Mouse (Mus musculus): ENCODE measurements around the gene Rnf151.
"Not testable (repeated sequence)": the region's sequence is repeated elsewhere in the genome, so short reads cannot be mapped to it uniquely, and the experiment has no call there.

The Rnf151 gene

DNA sequence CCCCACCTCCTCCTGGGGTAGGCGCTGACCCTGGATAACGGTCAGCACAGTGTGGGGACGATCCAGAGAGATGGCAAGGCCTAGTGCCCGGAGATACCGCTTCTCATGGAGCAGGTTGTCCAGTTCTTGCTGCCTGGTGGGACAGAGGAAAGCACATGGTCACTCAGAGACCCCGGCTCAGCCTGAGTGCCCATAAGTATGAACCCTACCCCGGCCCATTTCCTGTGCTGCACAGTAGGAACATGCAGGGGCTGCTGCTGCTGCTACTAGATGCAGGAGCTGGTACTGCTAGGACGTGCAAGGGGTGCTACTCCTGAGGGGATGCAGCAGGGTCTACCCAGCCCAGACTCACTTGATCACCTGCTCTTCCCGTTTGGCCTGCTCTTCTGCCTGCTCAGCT, 16.6 kb downstream of the Rnf151 start:
- DNase-seq, result no peak

DNA sequence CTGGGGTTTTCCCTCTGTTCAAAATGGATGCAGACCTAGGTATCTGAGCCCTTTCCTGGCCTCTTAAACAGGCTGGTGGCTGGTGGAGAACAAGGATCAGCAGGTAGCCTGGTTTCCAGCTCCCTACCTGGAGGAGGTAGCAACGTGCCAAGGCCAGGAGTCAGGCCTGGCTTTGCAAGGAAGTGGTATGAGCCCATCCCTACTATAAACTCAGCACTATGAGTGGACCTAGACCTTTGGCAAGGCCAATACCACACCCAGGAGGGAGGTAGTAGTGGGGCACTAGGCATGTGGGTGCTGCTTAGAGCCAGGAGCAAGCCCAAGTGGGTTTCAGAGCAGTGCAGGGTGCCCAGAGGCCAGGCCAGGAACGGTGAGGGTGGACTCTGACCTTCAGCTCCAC, 18.4 kb downstream of the Rnf151 start:
- DNase-seq, result no peak

DNA sequence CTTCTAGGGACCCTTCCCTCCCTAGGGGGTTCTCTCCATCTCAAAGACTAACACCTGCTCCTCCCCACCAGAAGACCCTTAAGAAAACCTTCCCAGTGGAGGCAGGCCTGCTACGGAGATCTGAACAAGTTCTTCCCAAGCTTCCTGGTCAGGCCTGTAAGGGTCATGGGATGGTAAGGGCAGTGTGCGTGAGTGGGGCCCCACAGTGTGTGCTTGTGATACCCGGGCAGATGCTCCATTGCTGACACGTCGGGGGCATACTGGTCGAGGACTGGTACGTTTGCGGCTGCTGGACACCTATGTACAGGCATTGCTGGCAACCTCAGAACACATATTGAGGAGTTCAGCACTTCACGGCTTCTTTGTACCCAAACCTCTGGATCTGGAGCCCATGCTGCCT, 19.1 kb downstream of the Rnf151 start:
- DNase-seq, result no peak

DNA sequence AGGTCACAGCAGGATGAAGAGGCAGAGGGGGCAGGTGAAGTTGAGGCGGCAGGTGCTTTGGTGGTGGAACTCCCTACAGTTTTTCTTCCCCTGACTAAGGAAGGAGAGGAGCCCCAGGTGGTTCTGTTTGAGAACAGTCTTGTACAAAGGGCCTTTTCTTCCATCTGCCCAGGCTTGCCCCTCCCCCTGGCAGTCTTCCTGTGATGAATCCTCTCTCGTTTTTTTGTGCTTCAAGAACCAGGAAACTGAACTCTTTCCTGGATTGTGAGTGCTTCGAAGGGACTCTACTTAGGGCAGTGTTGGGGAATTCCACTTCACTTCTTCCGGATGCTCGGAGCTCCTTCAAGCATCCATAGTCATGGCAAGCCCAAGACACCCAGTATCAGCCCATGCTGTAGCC, 19.9 kb downstream of the Rnf151 start:
- no peak for DNase-seq

DNA sequence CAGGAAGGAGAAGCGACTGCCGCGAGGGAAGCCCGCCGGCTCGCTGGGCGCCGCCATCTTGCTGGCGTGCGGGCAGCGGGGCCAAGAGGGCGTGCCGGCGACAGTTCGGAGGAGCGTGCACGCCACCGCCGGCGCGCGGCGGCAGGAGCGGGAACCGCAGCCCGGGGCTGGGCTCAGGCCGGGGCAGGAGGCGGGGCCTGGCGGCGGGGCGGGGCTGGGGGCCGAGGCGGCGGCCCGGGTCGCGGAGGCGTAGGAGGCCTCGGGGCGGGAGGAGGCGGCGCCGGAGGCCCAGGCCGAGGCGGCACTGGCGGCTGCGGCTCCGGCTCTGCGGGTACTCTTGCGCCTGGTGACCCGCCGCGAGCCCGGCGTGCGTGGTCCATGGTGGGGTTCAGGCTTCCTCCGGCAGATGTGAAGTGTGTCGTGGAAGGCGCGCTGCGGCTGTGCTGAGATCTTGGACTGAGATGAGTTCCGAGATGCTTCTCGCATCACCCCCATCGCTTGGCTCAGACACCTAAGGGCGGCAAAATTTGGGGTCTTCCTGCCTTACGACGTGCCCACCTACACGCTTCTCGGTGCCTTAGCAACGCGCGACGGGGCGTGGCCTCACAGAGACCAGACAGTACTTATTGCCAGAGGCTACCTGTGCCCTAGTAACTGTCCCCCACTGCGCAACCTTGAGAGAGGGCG, 21.7 kb downstream of the Rnf151 start, which contains the start of the genes Gfer and Noxo1:
Gene Gfer (minus strand): TSS at position 146 of the 687 bp plus-strand sequence.
Gene Noxo1 (plus strand): TSS at position 224 of the 687 bp plus-strand sequence.
- DNase-seq, result peak; percentile 87

DNA sequence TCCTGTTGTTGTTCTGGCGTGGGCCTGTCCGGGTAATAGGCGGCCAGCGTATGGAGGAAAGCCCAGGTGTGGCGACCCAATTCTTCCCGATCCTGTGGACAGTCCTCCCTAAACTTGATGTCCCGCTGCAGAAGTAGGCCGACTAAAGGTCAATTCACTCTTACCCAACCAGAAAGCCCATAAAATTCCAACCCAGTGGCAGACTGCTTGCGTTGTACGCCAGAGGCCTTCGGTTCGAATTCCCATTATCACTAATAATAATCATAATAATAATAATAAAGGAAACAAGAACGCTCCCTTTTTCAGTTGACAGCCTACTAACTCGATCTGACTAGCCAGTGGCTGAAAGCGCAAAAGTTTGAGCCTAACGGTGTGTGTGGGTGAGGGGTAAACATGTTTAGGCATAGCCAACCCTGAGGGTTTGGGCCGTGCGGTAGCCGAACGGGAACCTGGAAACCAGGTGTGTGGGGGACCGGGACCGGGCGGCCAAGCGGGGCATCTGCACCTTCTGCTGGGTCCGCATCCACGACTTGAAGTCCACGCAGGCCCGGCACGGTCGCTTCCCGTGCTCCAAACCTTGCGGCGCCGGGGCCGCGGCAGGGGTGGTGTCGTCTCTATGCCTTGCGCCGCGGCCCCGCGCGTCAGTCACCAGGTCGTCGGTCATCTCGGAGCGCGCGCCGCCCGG, 22.4 kb downstream of the Rnf151 start:
- no peak for DNase-seq

DNA sequence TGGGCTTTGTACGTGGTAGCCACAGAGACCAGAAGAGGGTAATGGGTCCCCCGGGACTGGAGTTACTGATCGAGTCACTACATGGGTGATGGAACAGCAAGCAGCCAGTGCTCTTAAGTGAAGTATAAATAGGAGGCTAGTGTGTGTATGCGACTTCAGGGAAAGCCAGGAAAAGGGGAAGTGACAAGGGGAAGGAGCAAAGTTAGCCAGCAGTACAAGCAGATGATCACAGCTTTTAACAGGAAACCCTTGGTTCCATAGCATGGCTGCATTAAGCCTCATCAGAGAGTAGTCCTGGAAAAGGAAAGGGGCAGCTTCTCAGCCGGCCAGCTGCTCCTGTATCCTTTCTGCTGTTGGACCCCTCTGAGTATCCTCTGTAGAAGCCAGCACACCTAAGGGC, 25.5 kb downstream of the Rnf151 start:
- DNase-seq, result no peak

DNA sequence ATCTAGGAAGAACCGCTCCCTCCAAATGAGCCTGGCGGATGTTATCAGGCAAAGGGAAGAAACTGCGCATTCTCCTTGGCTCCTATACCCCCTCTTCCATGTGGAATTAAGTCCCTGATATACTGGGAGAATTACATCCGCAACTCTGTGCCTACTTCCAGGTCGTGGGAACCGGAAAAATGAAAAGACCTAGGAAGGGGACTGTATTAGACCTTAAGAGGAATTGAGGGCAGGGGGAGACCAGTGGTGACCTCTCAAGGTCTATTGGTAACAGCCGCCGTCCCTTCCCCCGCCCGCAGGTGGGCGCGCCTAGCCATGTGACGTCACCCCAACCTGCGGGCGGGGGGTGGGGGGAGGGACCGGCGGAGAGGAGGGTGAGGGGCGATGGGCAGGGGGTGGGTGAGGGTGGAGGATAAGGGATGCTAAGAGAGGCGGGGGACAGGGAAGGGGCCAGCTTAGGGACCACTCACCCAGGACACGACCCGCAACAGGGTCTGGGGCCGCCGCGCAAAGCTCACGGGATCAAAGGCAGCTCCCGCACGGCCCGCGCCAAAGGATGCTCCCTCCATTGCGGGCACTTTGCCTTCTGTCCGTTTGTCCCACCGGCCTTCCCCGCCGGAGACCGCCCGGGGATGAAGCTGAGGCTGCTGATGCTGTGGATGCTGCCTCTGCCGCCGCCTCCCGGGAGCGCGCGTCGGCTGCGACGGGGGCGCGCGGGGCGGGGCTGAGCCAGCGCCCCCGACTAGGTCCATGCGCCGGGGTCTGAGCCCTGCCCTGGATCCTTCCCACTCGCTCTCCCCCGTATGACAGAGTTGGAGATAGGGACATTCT, 28.4 kb downstream of the Rnf151 start, which contains the start of gene Syngr3:
Gene Syngr3 (minus strand): TSS at position 705 of the 831 bp plus-strand sequence.
- peak; percentile 63 for DNase-seq

DNA sequence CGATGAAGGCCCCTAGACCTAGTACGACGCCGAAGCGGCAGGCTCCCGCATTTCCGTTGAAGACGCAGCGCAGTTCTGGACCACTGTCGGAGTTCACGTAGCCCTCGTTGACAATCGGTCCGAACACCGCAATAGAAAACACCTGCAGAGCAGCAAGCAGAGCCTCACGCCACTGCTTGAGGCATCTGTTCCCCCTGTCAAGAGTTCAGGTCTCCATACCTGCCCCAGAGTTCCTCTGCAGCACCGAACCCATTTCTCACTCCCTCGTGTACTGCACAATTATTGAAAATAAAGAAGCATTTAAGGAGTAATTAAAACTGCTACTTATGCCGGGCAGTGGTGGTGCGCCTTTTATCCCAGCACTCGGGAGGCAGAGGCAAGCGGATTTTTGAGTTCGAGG, 30.3 kb downstream of the Rnf151 start:
- no peak for DNase-seq

DNA sequence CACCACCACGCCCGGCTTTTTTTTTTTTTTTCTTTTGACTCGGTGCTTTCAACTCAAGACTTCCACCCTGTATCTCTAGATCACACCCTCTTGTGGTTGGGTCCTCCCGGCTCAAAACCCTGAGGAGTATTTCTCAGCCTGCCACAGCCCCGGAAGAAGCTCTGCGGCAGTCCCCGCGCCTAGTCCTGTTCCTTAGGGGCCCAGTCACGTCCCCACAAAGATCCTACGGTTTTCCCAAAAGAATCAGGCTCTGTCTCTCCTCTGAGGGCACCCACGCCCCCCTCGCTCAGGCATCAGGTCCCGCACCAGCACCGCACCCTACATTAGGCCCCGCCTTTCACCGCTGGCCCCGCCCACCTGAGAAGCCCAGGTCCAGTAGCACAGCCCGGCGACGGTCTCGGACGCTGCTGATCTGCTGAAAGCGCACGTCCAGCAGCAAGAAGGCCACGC, 30.7 kb downstream of the Rnf151 start:
- no peak for DNase-seq

DNA sequence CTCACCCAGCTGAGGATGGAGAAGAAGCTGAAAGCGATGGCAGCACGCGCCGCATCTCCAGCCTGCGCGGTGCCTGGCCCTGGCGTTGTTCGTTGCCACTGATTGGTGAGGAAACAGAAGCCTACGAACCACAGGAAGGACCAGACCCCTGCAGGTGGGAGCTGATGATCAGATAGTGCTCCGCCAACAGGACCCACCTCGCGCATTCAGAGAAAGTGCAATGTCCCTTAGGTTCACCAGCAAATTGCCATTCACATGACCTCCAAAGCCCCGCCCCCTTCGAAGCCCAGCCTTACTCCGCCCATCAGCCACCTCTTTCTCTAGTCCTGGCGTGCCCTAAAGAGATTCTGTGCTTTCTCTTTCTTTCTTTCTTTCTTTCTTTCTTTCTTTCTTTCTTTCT, 31.3 kb downstream of the Rnf151 start:
- DNase-seq, result no peak

DNA sequence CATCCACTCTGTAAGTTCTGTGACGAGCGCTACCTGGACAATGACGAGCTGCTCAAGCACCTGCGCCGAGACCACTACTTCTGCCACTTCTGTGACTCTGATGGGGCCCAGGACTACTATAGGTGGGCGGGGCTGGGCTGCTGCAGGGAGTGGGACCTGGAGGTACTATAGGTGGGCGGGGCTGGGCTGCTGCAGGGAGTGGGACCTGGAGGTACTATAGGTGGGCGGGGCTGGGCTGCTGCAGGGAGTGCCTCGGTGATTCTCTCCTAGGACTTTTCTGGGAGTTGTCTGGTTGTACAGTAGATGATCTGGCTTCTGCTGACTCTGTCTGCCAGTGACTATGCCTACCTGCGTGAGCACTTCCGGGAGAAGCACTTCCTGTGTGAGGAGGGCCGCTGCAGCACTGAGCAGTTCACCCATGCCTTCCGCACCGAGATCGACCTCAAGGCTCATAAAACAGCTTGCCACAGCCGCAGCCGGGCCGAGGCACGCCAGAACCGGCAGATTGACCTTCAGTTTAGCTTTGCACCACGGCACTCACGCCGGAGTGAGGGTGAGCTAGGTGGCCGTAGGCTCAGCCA, 40.3 kb downstream of the Rnf151 start:
- no peak for DNase-seq

DNA sequence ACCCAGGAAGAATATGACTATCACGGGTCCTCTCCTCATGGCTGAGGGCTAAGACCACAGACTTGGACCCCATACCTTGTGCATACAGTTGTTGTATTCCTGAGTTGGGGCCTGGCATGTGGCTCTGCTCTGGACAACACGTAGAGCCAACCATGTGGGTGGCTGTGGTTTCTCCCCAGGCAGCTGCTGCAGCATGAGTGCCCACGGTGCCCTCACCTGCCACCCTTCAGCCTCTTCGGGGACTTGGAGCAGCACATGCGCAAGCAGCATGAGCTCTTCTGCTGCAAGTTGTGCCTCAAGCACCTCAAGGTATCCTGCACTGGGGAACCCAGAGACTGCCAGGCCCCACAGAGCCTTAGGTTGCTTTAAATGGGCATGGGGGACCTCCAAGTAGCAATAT, 41.0 kb downstream of the Rnf151 start:
- DNase-seq, result no peak

DNA sequence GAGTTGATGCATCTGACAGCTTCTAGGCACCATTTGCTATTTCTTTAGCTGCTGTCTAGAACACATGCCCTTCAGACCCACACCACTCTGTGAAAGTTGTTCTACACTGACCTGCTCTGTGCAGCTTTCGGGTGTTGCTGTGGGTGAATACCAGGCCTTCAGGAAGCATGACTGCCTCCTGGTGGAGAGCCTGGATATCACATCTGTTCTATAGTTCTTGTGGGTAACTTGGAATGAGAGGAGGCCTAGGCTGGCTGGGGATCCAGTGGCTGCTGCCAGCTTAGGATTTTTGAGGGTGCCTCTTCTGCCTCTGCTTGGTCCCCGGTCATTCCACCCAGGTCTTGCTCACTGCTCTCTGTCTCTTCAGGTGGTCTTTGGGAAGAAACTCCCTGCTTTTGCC, 41.7 kb downstream of the Rnf151 start:
- no peak for DNase-seq

DNA sequence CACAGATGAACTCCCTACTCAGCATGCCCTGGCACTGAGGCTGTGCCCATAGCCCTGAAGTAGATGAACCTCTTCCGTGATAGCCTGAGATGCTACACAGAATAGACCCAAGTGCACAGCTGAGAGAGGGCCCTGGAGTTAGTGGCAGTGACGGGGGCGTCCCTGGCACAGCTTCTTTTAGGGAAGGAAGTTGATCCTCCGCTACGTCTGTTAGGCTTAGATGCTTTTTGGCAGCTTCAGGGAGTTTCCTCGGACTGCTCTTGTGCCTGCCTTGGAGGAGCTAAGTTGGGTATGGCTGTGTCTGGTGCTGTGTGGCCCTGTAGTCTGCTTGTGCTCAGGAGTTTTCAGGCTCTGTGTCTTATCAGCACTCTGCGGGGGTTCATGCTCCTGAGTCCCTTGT, 43.6 kb downstream of the Rnf151 start:
- DNase-seq, result peak; percentile 65

DNA sequence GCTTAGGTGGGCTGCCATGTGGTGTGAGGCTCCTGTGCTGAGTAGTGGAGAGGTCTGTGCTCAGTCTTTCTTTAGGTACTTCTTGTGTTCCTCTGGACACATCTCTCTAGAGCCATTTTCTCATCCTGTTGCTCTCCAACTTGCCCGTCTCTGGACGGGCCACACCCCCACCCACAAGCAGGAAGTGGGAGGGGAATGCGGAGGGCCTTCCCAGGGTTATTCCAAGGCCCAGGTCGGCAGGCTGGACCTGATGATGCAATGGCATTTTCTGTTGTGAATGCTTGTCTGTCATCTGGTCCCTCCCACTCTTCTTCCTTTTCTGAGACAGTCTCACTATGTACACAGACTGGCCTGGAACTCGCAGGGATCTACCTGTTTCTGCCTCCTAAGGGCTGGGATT, 45.7 kb downstream of the Rnf151 start:
- DNase-seq, result no peak

DNA sequence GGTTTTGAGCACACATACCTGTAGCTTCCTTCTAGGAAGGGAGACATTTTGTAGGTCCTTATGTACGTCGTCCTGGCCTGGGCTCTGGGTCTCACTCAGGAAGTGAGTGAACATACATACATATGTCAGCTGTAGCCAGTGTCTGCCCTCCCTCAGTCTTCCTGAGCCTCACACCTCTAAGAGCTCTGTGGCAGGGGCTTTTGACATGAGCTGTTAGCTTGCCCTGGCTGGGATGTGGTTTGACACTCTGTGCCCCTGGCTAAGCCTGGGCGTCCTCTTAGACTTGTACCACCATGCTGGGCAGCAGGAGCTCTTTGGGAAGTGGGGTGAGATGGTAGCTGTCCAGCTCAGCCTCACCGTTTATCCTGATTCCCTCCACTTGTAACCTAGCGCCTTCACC, 46.5 kb downstream of the Rnf151 start:
- DNase-seq, result no peak

DNA sequence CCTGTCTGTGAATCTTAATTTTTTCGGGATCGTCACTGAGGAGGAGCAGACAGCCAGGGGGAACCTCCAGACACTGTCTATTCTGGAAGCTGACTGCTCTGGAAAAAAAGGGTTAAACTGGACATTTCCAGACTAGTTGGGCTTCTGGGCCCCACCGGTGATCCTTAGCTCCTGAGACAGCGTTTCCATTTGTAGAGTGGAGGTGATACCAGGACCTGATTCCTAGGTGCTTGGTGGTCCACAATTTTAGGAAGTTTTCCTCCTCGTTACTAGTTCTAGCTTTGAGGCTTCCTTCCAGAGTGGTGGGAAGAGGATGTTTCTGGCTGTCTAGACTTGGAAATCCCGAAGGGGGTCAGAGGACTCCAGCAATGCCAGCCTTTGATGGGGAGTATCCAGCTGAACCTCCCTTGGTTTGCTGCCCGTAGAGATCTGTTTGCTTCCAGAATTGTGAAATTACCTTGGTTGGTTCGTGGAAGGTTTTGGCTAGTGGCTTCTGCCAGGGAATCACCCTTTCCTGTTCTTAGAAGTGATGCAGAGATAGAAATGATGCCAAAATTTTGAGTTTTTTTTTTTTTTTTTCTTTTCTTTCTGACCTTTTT, 47.5 kb downstream of the Rnf151 start:
- no peak for DNase-seq

DNA sequence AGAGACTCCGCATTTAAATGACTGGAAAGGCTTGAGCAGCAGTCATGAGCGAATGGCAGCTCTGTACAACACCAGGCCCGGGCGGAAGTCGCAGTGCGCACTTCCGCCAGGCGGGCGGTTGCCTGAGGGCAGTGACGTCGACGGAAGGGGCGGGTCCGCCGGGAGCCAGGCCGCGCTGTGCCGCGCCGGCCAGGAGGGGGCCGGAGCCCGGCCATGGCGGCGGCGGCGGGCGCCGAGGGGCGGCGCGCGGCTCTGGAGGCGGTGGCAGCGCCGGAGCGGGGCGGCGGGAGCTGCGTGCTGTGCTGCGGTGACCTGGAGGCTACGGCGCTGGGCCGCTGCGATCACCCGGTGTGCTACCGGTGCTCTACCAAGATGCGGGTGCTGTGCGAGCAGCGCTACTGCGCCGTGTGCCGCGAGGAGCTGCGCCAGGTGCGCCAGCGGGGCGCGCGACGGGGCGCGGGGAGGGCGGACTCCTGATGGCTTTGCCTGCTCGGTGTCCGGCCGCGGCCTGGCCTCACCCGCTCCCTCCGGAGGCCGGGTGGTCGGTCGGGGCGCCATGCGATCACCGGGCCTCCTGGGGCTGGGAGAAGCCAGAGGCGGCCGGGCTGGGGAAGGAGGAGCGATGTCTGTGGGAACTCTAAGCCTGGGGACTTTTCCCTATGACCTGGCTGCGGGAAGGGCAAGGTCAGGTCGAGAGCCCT, 48.2 kb downstream of the Rnf151 start, which contains the start of gene Zfp598:
Gene Zfp598 (plus strand): TSS at position 143 of the 701 bp plus-strand sequence.
- peak; percentile 95 for DNase-seq

DNA sequence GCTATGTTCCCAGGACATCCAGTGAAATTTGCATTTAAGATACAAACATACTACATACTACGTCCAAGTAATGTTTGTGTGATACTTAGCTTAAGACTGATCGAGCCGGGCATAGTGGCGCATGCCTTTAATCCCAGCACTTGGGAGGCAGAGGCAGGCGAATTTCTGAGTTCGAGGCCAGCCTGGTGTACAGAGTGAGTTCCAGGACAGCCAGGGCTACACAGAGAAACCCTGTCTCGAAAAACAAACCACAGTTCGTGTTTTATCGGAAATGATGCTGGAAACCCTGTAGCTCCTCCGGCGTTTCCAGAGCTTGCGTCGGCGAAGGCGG, 48.7 kb downstream of the Rnf151 start:
- DNase-seq, result not testable (repeated sequence)

DNA sequence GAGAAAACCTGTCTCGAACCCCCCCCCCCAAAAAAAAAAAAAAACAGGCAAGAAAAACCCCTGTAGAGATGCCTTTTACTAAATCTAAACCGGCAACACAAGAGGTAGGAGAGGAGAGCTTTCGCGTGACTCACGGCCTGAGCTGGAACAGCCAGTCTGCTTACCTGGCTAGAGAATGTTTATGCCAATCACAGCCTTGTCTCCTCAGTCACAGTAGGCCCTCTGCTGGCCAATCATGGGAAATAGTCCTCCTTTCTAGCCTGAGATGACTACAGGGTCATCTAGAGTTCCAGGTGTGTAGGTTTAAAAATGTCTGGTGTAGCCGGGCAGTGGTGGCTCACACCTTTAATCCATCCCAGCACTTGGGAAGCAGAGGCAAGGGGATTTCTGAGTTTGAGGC, 50.4 kb downstream of the Rnf151 start:
- no peak for DNase-seq

DNA sequence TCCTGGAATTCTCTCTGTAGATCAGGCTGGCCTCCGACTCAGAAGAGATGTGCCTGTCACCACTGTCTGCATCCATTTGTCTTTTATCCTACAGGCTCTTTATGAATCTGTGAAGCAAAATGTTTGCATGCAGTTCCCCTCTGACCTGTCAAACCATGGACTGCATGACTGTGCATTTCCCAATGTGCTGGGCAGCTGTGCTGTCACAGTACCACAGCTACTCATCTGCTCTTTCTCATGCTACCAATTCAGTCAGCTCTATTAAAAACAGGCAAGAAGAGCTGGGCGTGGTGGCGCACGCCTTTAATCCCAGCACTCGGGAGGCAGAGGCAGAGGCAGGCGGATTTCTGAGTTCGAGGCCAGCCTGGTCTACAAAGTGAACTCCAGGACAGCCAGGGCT, 50.9 kb downstream of the Rnf151 start:
- not testable (repeated sequence) for DNase-seq
